Mouse (Mus musculus) embryonic facial prominence, embryonic 10.5 days (tissue): ENCODE results near the gene 1700049E17Rik1. TPM values are rescaled to one million over a fixed set of nuclear protein-coding genes. Genes with fewer than 3 reads are reported as not detected.
"Not testable (repeated sequence)": the region's sequence is repeated elsewhere in the genome, so short reads cannot be mapped to it uniquely, and the experiment has no call there.

ENCODE experiments used
- DNase-seq: peaks from one replicate; pipeline ENCODE4 v3.0.0-alpha.2; 2017; ENCODE audit warnings: low spot score
- H3K27ac ChIP-seq: fragments of 300-500 bp; sonication (generic); replicated peaks from 2 replicates; pipeline ENCODE4 v1.5.1; 2016; ENCODE audit warnings: mild to moderate bottlenecking
- H3K27me3 ChIP-seq: fragments of 300-500 bp; sonication (generic); replicated peaks from 2 replicates; pipeline ENCODE4 v1.6.1; 2016; ENCODE audit warnings: low read depth, mild to moderate bottlenecking; ENCODE audit not compliant: poor library complexity, severe bottlenecking
- H3K36me3 ChIP-seq: fragments of 300-500 bp; sonication (generic); replicated peaks from 2 replicates; pipeline ENCODE4 v1.6.1; 2016; ENCODE audit warnings: mild to moderate bottlenecking, moderate library complexity
- H3K4me1 ChIP-seq: fragments of 300-500 bp; sonication (generic); 2 replicates; pipeline ENCODE4 v1.6.1; 2016
- H3K4me3 ChIP-seq: fragments of 300-500 bp; sonication (generic); 2 replicates; pipeline ENCODE4 v1.5.1; 2016; ENCODE audit warnings: mild to moderate bottlenecking, moderate library complexity
- H3K9me3 ChIP-seq: fragments of 300-500 bp; sonication (generic); 2 replicates; pipeline ENCODE4 v1.6.1; 2016; ENCODE audit warnings: mild to moderate bottlenecking
- WGBS: fragments of 180-500 bp; shearing (Covaris S2); methylation state at CpG from one replicate; pipeline ENCODE4 v1.1.7; 2016; 5-methylcytosine and 5-hydroxymethylcytosine counted together
- polyA plus RNA-seq: library from polyadenylated mRNA; unstranded; fragments of >200 nt; fragmentation: Nextera tagmentation; extraction: Ambion mirVana; gene quantifications from 2 replicates; pipeline ENCODE4 v1.2.1, GENCODE M21; 2016

The 1700049E17Rik1 gene
- polyA plus RNA-seq, result not detected in 2 replicates

GRCm38 (mm10) chr14:41924649-41925048 is at the start of gene 1700049E17Rik1:
Gene 1700049E17Rik1 (plus strand): TSS chr14:41924949.
- not testable (repeated sequence) for H3K36me3 ChIP-seq, DNase-seq, H3K9me3 ChIP-seq, H3K27ac ChIP-seq, H3K4me1 ChIP-seq, H3K27me3 ChIP-seq, H3K4me3 ChIP-seq
- no CpG with 5 or more reads among the region's 1 CpGs for WGBS

DNA sequence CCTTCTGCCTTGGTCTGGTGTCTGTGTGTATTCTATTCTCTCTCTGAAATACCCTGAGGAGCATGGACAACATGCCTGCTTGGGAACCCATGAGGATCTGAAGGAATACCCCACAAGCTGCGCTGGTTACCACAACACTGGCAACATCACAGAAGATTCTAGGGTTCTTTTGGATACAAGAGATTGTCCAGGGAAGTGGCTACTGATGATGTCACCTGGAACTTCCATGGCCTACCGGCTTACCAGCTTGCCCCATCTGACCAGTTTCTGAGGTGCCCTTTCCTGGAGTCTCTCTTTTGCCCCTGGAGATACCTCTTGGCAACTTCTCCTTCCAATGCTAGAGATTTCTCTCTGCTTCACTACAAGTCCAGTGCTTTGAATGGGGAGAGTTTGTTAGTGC is 17.6 kb upstream of the 1700049E17Rik1 start, which contains the start of gene Gm7980:
Gene Gm7980 (minus strand): TSS at position 101 of the 400 bp plus-strand sequence.
- H3K4me3 ChIP-seq, DNase-seq, H3K4me1 ChIP-seq, H3K9me3 ChIP-seq, H3K27ac ChIP-seq, H3K36me3 ChIP-seq, H3K27me3 ChIP-seq: not testable (repeated sequence)
- WGBS, result no CpG with 5 or more reads among the region's 2 CpGs

- WGBS, result 83% methylated on average over 2 of the region's 2 CpGs
- DNase-seq, H3K36me3 ChIP-seq, H3K4me3 ChIP-seq, H3K27ac ChIP-seq, H3K9me3 ChIP-seq, H3K27me3 ChIP-seq, H3K4me1 ChIP-seq: not testable (repeated sequence)
Observed at GRCm38 (mm10) chr14:41943695-41944094, 18.9 kb downstream of the 1700049E17Rik1 start, which contains the start of gene 1700024B05Rik. Gene 1700024B05Rik (plus strand): TSS chr14:41943995.

DNA sequence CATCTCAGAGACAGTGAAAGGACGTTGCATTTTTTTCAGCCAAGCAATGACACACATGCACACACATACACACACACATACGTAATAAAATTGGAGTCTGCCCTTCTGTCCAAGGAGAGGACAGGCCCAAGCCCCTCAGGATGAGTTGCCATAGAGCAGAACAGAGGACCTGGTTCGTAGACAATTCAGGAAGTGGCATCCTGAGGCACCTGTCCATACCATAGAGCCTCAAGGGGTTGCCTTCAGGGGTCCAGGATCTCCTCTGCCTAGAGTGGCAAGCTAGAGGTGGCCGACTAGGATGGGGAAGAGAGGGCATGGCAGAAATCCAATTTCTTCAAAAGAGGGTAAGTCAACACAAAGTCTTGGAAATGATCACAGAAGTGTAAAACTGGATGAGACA is 39.3 kb downstream of the 1700049E17Rik1 start:
- DNase-seq, H3K36me3 ChIP-seq, H3K27me3 ChIP-seq, H3K27ac ChIP-seq, H3K9me3 ChIP-seq, H3K4me3 ChIP-seq, H3K4me1 ChIP-seq: not testable (repeated sequence)
- WGBS, result 74% methylated on average over 4 of the region's 4 CpGs

DNA sequence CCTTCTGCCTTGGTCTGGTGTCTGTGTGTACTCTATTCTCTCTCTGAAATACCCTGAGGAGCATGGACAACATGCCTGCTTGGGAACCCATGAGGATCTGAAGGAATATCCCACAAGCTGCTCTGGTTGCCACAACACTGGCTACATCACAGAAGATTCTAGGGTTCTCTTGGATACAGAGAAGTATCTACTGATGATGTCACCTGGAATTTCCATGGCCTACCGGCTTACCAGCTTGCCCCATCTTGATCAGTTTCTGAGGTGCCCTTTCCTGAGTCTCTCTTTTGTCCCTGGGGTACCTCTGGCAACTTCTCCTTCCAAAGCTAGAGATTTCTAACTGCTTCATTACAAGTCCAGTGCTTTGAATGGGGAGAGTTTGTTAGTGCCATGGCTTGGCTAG is 43.1 kb downstream of the 1700049E17Rik1 start, which contains the start of gene Gm6401:
Gene Gm6401 (minus strand): TSS at position 101 of the 400 bp plus-strand sequence.
- H3K27ac ChIP-seq, H3K4me1 ChIP-seq, H3K27me3 ChIP-seq, H3K36me3 ChIP-seq, DNase-seq, H3K4me3 ChIP-seq, H3K9me3 ChIP-seq: not testable (repeated sequence)
- 79% methylated on average over 1 of the region's 1 CpGs for WGBS

DNA sequence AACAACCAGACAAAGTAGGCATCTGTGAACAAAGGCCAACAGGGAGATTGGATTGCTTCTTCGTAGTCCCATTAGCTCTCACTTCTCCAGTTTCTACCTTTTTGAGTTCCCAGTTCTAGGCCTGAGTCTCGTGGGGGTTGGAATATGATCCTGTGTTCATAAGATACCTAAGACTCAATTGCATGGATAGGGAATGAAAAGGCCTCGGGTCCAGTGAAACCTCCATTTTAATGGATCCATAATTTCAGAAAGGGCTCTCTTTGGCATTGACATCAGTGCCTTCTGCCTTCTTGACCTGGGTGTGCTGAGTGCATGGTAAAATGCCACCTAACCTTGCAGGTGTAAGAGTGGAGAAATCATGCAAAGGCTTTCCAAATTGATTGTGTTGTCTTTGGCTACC is 43.8 kb downstream of the 1700049E17Rik1 start:
- not testable (repeated sequence) for H3K4me3 ChIP-seq, H3K36me3 ChIP-seq, DNase-seq, H3K27ac ChIP-seq, H3K9me3 ChIP-seq, H3K4me1 ChIP-seq, H3K27me3 ChIP-seq
- 73% methylated on average over 3 of the region's 3 CpGs for WGBS

Other genes starting within 250 kb of the 1700049E17Rik1 start
- not detected in 2 replicates for gene Gm8068, start 223.1 kb upstream of the 1700049E17Rik1 start, polyA plus RNA-seq
- not detected in 2 replicates for gene Gm7929, start 174.3 kb upstream of the 1700049E17Rik1 start, polyA plus RNA-seq
- not detected in 2 replicates for gene Gm47189, start 152.5 kb upstream of the 1700049E17Rik1 start, polyA plus RNA-seq
- not detected in 2 replicates for gene Gm7980, start 17.7 kb upstream of the 1700049E17Rik1 start, polyA plus RNA-seq
- gene 1700024B05Rik, start 19.0 kb downstream of the 1700049E17Rik1 start, polyA plus RNA-seq, result not detected in 2 replicates
- gene Gm6401, start 43.0 kb downstream of the 1700049E17Rik1 start, polyA plus RNA-seq, result not detected in 2 replicates
- gene Gm3543, start 58.4 kb downstream of the 1700049E17Rik1 start, polyA plus RNA-seq, result not detected in 2 replicates
- not detected in 2 replicates for gene Gm7951, start 192.4 kb downstream of the 1700049E17Rik1 start, polyA plus RNA-seq
- not detected in 2 replicates for gene Gm17027, start 237.7 kb downstream of the 1700049E17Rik1 start, polyA plus RNA-seq